Mouse (Mus musculus) urinary bladder, postnatal 14 days (tissue): ENCODE data around the gene Rapgef4.

Experiments used
- DNase-seq: peaks from one replicate; pipeline ENCODE4 v3.0.0; 2021; ENCODE audit warnings: low spot score

Rapgef4 gene

GRCm38 (mm10) chr2:71982868-71983597 is 2.0 kb downstream of the Rapgef4 start:
- DNase-seq = no peak

- no peak for DNase-seq
Measured at GRCm38 (mm10) chr2:71985730-71986129, 4.7 kb downstream of the Rapgef4 start.

- no peak for DNase-seq
Measured at GRCm38 (mm10) chr2:71986276-71986848, 5.3 kb downstream of the Rapgef4 start.

GRCm38 (mm10) chr2:71988572-71988971 is 7.5 kb downstream of the Rapgef4 start:
- no peak for DNase-seq

- DNase-seq = no peak
Measured at GRCm38 (mm10) chr2:71992129-71992528, 11.1 kb downstream of the Rapgef4 start.

- no peak for DNase-seq
Measured at GRCm38 (mm10) chr2:71993729-71994423, 12.8 kb downstream of the Rapgef4 start.

- DNase-seq = no peak
Measured at GRCm38 (mm10) chr2:71998531-71998930, 17.5 kb downstream of the Rapgef4 start.

GRCm38 (mm10) chr2:72000102-72000501 is 19.1 kb downstream of the Rapgef4 start:
- DNase-seq = no peak

GRCm38 (mm10) chr2:72002843-72003370 is 21.9 kb downstream of the Rapgef4 start:
- no peak for DNase-seq

- DNase-seq = no peak
Measured at GRCm38 (mm10) chr2:72003756-72004525, 22.9 kb downstream of the Rapgef4 start.

- no peak for DNase-seq
Measured at GRCm38 (mm10) chr2:72005051-72005450, 24.0 kb downstream of the Rapgef4 start.

- peak; percentile 32 for DNase-seq
Measured at GRCm38 (mm10) chr2:72009446-72010218, 28.6 kb downstream of the Rapgef4 start.

- DNase-seq = no peak
Measured at GRCm38 (mm10) chr2:72015366-72015765, 34.3 kb downstream of the Rapgef4 start.

- DNase-seq = peak; percentile 43
Measured at GRCm38 (mm10) chr2:72016013-72016412, 35.0 kb downstream of the Rapgef4 start.

GRCm38 (mm10) chr2:72017168-72017567 is 36.1 kb downstream of the Rapgef4 start:
- no peak for DNase-seq

- DNase-seq = no peak
Measured at GRCm38 (mm10) chr2:72018736-72019135, 37.7 kb downstream of the Rapgef4 start.

- DNase-seq = no peak
Measured at GRCm38 (mm10) chr2:72020755-72021154, 39.7 kb downstream of the Rapgef4 start.

- no peak for DNase-seq
Measured at GRCm38 (mm10) chr2:72021440-72021839, 40.4 kb downstream of the Rapgef4 start.

- peak; percentile 70 for DNase-seq
Measured at GRCm38 (mm10) chr2:72021845-72022244, 40.8 kb downstream of the Rapgef4 start.

GRCm38 (mm10) chr2:72023791-72024190 is 42.8 kb downstream of the Rapgef4 start:
- DNase-seq = no peak

- DNase-seq = no peak
Measured at GRCm38 (mm10) chr2:72025660-72026059, 44.6 kb downstream of the Rapgef4 start.
